Mouse (Mus musculus) thymus, postnatal 0 days (tissue): ENCODE data around the gene Elmo1. TPM values are rescaled to one million over a fixed set of nuclear protein-coding genes. Genes with fewer than 3 reads are reported as not detected.
"Not testable (repeated sequence)": the region's sequence is repeated elsewhere in the genome, so short reads cannot be mapped to it uniquely, and the experiment has no call there.

Source experiments
- DNase-seq: peaks from one replicate; pipeline ENCODE4 v3.0.0-alpha.2; 2015; ENCODE audit warnings: low spot score
- polyA plus RNA-seq: library from polyadenylated mRNA; unstranded; fragments of >200 nt; fragmentation: Nextera tagmentation; extraction: Ambion mirVana; gene quantifications from 2 replicates; pipeline ENCODE4 v1.2.1, GENCODE M21; 2015

The Elmo1 gene
- polyA plus RNA-seq, 1 experiment from 2014 or later = 32.3 TPM

DNA sequence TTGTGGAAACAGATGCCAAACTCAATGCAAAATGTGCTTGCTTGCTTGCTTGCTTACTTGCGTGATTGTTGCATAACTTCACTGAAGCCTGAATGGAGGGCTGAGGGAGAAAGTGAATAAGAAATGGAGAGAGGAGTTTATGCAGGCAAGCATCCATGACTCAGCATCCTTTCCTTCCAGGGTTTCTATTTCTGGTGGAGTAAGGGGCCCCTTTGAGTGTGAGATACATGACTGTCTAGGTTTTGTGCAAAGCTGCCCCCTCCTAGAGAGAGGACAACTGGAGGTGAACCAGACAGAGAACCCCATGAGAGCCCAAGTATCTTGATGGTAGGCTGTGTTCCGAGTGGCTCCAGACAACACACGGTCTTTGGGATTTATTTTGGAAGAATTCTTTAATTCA lies 508.2 kb downstream of the Elmo1 start:
- no peak for DNase-seq

DNA sequence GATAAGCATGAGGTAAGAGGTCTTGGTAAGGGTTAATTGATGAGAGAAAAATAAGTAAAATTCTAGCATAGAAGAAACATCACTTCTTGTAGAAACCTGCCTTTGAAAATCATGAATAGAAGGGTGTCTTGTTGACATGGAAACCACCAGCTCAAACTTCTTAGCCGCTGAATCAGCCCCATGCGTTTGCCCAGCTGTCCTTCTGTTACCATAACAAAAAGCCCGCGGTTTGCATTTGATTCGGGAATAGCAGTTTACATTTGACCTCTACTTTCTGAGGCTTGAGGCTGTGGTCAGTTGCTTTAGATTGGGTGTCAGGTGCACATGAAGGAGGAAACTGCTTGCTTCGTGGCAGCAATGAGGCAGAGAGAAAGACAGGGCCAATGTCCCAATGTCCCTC lies 509.9 kb downstream of the Elmo1 start:
- no peak for DNase-seq

DNA sequence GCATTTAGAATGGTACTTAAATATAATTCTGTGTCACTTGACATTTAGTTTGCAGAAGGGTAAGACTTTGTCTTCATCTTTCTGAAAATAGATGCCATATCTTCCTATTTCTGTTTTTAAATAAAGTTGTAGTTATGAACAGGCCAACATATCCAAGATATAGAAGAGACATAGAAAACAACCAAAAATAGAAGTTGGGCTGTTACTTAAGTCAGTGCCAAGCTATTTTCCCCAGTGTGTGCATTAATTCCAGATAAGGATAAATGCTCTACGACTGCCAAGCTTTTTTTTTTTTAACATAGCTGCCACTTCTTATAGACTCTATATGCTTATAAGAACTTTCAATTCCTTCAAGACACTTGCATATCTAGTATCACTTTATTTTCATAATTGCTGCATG lies 511.0 kb downstream of the Elmo1 start:
- DNase-seq = no peak

DNA sequence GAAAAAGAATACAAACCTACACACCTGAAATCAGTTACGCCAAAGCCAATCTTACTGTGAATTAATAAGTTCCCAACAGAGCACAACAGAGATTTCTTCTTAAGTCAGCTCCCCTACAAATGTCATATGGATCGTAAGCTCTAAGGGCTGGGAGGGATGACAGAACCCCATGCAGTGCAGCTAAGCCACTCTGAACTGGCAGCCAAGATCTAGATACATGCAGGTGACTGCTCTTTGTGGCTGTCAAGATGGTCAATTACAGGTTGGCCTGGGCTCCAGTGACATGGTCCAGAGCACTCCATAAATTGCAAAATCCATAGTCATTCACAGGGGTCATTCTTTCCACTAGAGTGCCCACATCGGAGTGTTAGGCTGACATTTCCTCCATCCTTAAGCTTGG lies 516.5 kb downstream of the Elmo1 start:
- no peak for DNase-seq

DNA sequence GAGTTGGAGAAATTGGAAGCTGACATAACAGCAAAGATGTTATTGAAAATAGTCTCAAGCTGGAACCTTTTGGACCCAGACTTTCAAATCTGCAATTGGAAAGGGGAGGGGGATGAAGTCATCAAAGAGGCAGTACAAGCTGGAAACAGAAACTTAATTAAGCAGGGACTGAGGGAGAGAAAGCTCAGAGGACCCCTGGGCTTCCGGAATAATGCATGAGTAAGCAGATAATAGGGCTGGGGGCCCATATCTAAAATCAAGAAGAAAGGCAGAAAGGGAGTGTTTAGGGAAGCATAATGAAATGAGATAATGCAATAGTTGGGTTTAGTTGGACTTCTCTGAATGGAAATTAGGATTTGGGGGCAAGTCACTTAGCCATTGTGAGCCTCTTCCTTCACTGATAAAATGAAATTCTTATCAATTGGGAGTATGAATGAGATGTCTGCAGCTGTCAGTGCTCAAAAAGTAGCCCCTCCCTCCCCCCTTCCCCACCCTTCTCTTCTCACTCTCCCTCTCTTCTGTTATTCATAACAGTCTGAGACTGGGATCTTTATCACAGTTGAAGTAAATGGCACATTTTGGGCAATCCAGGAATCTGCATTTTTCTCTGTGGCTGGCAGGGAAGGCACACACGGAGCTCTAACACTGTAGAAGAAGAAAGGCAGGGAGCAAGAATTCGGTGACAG lies 518.8 kb downstream of the Elmo1 start:
- no peak for DNase-seq

DNA sequence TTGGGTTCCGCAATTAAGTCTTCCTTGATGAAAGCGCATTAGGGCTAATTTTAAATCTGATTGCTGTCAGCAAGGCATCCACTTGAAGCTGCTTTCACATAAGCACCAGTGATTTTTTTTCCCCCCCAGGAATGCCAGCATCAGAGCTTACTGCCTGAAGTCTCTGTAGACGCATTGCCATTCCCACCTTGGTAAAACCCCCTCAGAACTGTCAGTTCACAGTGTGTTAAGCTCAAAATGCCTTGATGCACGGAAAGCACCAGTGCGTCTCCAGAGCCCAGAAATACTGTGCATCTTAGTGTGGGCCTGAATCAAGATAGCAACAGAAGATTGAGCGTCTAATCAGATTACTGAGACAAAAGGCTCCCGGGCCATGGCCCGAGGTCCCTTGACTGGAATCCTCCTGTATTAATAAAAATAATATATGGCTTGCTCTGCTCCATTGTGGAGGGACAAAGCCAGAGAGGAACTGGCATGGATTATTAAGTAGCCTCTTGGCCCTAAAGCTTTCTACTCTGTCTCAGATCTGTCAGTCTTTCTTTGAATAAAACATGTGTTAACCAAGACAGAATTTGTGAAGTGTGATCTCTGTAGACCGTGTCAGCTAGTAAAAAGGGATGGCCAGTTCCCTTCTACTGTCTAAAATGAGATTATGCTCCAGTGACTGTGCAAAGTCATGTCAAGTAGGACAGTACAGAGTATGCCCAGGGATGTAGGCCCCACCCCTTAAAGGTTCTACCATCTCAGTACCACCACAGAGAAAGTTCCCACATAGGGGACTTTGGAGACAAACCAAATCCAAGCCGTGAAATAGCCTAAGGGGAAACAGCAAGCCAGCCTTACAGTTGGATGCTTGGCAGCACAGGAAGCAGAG lies 525.4 kb downstream of the Elmo1 start:
- DNase-seq = no peak

DNA sequence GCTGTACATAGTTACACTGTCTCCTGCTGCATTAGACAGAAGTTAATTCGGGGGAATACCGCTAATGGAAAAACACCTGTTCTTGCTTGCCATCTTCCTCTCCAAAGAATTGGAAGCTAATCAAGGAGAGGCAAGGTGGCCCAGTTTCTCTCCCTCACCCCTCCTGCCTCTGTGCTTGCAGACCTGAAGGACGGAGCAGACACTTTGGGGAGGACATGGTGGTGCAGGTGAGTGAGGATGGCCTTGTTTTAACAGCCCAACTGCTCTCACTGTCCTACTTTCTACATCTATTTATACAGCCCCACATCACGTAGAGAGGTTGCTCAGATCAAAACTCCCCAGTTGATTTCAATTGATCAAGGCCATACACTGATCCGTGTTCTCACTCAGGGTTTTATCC lies 529.5 kb downstream of the Elmo1 start:
- no peak for DNase-seq

DNA sequence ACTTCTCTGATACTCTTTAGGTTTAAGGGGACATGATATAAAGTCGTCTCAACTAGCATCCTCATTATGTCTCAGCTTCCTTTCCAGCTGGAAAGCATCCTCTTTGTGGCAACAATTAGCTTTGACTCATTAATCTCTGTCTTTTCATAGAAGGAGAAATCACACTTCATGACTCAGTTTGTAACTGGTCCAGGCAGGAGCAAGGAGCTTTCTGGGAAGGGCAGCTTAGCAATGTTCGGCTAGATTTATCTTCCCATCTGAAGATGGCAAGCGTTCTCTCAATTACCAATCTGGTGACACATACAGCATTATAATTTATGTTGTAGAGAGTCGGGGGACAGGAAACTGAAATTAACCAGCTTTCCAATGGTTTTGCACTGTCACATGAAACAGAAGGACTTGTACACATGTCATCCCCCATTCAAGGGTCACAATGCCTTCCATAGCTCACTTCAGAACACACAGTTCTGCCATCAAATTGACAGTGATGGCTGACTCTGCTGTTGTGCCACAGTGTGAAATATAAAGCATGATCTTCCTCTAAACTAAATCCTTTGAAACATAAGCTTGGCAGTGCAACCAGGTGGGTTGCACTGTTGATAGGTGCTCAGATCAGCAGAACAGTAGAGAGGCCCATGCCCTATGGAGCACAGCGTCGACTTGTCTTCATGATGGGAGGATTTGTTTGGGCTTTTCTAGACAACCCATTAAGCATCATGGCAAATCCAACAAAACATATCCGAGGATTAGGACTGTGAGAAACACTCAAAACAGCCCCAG lies 532.9 kb downstream of the Elmo1 start:
- no peak for DNase-seq

DNA sequence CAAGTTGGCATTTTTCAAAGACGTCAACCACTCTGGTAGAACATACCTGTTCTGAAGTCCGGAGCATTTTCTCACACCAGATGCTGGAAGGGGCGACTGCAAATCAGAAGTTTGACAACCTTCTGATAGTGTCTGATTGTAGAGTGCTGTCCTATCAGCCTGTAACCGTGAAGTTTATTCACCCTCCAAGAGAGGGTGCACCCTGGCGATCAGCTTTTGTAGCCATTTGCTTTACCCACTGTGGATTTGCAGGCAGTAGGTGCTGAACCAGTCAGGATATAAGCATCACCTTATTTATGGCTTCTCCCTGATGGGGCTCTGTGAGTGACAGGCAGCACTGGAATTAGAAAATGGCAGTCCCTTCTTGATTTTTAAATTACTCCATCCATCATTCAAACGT lies 537.4 kb downstream of the Elmo1 start:
- no peak for DNase-seq

DNA sequence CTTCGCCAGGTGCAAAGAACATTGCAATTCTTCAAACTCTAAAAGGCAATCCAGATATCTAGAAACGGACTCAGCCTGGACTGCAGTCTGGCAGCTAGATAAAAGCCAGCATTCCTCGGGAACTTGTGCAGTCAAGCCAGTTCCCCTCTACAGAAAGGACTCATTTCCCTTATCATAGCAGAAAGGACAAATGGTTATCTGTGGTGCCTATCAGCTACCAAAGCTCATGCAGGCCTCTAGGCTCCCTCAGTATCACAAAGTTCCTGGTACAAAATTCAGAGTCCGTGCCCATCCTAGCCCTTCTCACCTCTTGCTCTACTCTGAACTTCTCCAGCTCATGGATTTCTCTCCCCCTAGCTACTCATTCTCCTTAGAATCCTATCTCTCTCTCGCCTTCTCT lies 542.1 kb downstream of the Elmo1 start:
- no peak for DNase-seq

DNA sequence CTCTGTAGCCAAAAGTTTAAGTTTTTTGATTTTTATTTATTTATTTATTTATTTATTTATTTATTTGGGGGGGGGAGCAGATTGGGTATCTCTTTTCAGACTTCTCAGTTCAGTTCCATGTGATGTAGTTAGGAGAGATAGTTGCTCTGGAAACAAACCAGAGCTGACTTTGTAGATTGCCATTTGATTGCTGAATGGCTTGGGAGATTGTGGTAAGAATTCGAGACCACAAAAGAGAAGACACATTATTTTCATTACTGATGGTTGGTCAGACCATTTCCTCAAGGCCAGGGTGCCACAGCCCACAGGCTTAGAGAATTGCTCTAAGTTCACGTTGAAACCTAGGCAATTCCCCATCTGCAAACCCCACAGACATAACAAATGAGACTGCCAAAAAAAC lies 544.3 kb downstream of the Elmo1 start:
- not testable (repeated sequence) for DNase-seq

DNA sequence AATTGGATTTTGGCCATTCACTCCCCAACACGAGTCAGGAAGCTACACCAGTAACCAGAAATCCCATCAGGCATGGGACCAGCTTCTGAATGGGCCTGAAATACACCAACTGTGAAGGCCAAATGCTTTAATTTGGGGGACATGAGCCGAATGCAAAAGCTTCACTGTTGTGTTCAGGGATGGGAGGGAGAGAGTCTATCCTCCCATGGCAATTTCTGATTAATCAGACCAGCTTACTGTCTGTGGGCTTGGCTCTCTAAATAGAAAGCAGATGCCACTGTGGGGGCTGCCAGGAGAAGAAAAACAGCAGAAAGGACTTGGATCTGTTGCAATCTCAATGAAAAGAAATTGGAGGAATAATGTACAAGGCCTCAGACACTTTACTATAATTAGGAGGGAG lies 545.2 kb downstream of the Elmo1 start:
- no peak for DNase-seq
